Mouse (Mus musculus) neural tube, embryonic 11.5 days (tissue): Measurements from ENCODE around the gene Mark1. TPM values are rescaled to one million over a fixed set of nuclear protein-coding genes. Genes with fewer than 3 reads are reported as not detected.

Experiments used
- ATAC-seq: fragments of 200-750 bp; cut with Nextera tagmentation; 2 replicates; pipeline ENCODE4 v1.8.0; 2017; ENCODE audit warnings: moderate number of reproducible peaks, mild to moderate bottlenecking, moderate TSS enrichment, moderate library complexity; ENCODE audit not compliant: insufficient read depth, low FRiP score, low TSS enrichment
- DNase-seq: peaks from one replicate; pipeline ENCODE4 v3.0.0-alpha.2; 2015; ENCODE audit warnings: low spot score
- H3K27ac ChIP-seq: fragments of 300-500 bp; sonication (generic); 2 replicates; pipeline ENCODE4 v1.5.1; 2014; ENCODE audit warnings: low read depth, mild to moderate bottlenecking, low read length
- H3K27me3 ChIP-seq: fragments of 300-500 bp; sonication (generic); 2 replicates; pipeline ENCODE4 v1.6.1; 2014; ENCODE audit warnings: mild to moderate bottlenecking, low read length, mixed read lengths; ENCODE audit not compliant: control insufficient read depth, insufficient read depth
- H3K36me3 ChIP-seq: fragments of 300-500 bp; sonication (generic); 2 replicates; pipeline ENCODE4 v1.6.1; 2014; ENCODE audit warnings: mild to moderate bottlenecking, low read length, moderate library complexity, mixed read lengths; ENCODE audit not compliant: control insufficient read depth, insufficient read depth
- H3K4me1 ChIP-seq: fragments of 300-500 bp; sonication (generic); 2 replicates; pipeline ENCODE4 v1.6.1; 2014; ENCODE audit warnings: low read length, mixed read lengths; ENCODE audit not compliant: control insufficient read depth, insufficient read depth
- H3K4me2 ChIP-seq: fragments of 300-500 bp; sonication (generic); 2 replicates; pipeline ENCODE4 v1.6.1; 2014; ENCODE audit warnings: low read depth, mild to moderate bottlenecking, moderate library complexity
- H3K4me3 ChIP-seq: fragments of 300-500 bp; sonication (generic); 2 replicates; pipeline ENCODE4 v1.5.1; 2014; ENCODE audit warnings: low read depth, low read length
- H3K9ac ChIP-seq: fragments of 300-500 bp; sonication (generic); 2 replicates; pipeline ENCODE4 v1.6.1; 2014; ENCODE audit warnings: mild to moderate bottlenecking, low read length
- H3K9me3 ChIP-seq: fragments of 300-500 bp; sonication (generic); 2 replicates; pipeline ENCODE4 v1.6.1; 2016; ENCODE audit warnings: low read length; ENCODE audit not compliant: control insufficient read depth
- WGBS: fragments of 180-500 bp; shearing (Covaris S2); extraction: QIAGEN DNeasy Blood & Tissue Kit; methylation state at CpG from one replicate; pipeline ENCODE4 v1.1.7; 2014; 5-methylcytosine and 5-hydroxymethylcytosine counted together
- polyA plus RNA-seq: library from polyadenylated mRNA; unstranded; fragments of >200 nt; fragmentation: Nextera tagmentation; extraction: Ambion mirVana; gene quantifications from 2 replicates; pipeline ENCODE4 v1.2.1, GENCODE M21; 2014

Mark1 gene
- polyA plus RNA-seq, 1 experiment from 2014 or later: 7.1 TPM

- Histone ChIP-seq H3K36me3 (no peaks in the 10 kb centered on the region), H3K4me3 (no peak overlapping the region), H3K4me1 (no peaks in the 10 kb centered on the region), H3K4me2 (no peak overlapping the region), H3K27me3 (no peaks in the 10 kb centered on the region), H3K27ac (no peak overlapping the region), H3K9me3 (no peaks in the 10 kb centered on the region), H3K9ac (no peak overlapping the region)
- ATAC-seq: no peak
- DNase-seq: no peak
- WGBS: 90% methylated on average over 18 of the region's 18 CpGs
Measured at GRCm38 (mm10) chr1:184912336-184912735, 87.0 kb downstream of the Mark1 start.

DNA sequence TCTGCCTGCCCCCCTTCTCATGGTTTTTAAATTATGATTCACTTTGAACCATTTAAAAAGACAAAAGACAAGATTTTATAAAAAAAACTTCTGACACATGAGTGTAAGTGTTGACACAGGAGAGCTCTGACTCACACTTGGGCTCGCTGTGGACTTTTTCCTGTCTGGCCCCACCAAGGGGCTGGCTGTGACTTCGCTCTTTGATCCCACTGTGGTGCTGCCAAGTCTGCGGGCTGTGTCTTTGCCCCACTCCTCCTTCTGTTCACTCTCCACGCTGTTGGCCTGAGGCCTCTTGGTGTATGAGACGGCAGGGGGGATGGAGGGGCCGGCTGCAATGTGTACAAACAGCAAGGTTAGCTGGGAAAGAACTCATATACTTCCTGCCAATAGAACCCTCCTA lies 87.5 kb downstream of the Mark1 start:
- H3K36me3 ChIP-seq: no peaks in the 10 kb centered on the region
- 80% methylated on average over 6 of the region's 6 CpGs for WGBS

DNA sequence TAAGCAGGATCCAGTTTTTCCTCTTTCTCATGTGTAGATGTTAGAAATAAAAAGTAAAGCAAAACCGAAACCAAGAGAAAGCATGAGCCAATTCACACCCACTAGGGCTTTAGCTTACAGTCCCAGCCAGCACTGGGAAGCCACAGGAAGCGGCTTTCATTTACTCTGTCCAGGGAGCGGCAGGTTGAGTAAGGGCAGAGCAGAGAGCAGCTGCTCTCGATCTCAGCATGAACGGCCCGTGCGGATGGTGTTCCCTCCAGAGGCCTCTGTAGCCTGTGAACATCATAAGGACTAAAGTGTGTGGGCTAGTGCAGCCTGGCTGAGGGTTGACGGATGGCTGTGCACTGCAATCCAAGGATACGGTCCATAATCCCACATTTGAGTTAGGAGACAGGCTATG lies 90.8 kb downstream of the Mark1 start:
- no peaks in the 10 kb centered on the region for H3K27me3 ChIP-seq
- no peaks in the 10 kb centered on the region for H3K36me3 ChIP-seq
- no peak overlapping the region for H3K4me2 ChIP-seq
- DNase-seq (no peak), ATAC-seq (no peak)
- H3K9ac ChIP-seq: no peak overlapping the region
- no peaks in the 10 kb centered on the region for H3K9me3 ChIP-seq
- H3K4me3 ChIP-seq: no peak overlapping the region
- 75% methylated on average over 9 of the region's 9 CpGs for WGBS
- H3K27ac ChIP-seq: no peak overlapping the region
- H3K4me1 ChIP-seq: peaks cover 5% of the 10 kb centered on the region; the same call in 1 of the 2 replicates

More for the DNA sequence above, 87.5 kb downstream of the Mark1 start:
- DNase-seq (no peak), ATAC-seq (no peak)
- no peak overlapping the region for H3K4me2 ChIP-seq
- H3K9me3 ChIP-seq: no peaks in the 10 kb centered on the region
- H3K27ac ChIP-seq: no peak overlapping the region
- H3K4me1 ChIP-seq: no peaks in the 10 kb centered on the region
- no peaks in the 10 kb centered on the region for H3K27me3 ChIP-seq
- no peak overlapping the region for H3K9ac ChIP-seq
- no peak overlapping the region for H3K4me3 ChIP-seq

DNA sequence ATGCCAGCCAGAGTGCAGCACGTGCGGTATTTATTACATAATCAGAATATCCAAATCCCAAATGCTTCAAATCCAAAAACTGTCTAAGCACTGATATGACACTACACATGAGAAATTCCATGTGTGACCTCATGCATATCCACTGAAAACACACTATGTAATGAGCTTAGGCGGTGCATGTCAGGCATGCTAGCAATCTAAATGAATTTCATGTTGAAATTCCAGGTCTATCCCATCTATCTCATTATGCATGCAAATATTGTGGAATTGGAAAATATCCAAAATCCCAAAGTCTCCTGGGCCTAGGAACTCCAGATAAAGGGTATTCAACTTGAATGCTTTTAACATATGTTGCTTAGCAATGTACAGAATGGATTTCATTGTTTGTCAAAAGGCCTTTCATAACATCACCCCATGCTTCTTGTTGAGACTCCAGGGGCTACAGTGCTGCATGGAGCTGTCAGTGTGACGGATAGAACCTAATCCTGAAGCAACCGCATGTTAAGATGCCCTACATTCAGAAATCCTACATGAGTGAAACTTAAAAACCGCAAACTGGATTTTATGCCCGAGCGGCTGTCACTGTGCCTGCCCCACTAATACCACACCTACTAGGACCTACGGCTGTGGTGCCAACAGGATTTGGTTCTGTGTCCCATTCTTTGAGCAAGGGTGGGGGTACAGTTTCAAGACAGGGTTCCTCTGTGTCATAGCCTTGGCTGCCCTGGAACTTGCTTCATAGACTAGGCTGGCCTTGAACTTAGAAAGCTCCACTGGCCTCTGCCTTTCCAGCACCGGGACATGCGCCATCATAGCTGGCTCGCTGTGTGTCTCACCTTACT lies 93.2 kb downstream of the Mark1 start:
- DNase-seq (no peak), ATAC-seq (no peak)
- H3K4me3 ChIP-seq: no peak overlapping the region
- H3K9ac ChIP-seq: no peak overlapping the region
- H3K9me3 ChIP-seq: no peaks in the 10 kb centered on the region
- H3K4me2 ChIP-seq: no peak overlapping the region
- H3K4me1 ChIP-seq: peaks cover 5% of the 10 kb centered on the region; the same call in 1 of the 2 replicates
- whole genome bisulfite sequencing: 85% methylated on average over 12 of the region's 12 CpGs
- no peaks in the 10 kb centered on the region for H3K36me3 ChIP-seq
- H3K27me3 ChIP-seq: no peaks in the 10 kb centered on the region
- H3K27ac ChIP-seq: no peak overlapping the region

DNA sequence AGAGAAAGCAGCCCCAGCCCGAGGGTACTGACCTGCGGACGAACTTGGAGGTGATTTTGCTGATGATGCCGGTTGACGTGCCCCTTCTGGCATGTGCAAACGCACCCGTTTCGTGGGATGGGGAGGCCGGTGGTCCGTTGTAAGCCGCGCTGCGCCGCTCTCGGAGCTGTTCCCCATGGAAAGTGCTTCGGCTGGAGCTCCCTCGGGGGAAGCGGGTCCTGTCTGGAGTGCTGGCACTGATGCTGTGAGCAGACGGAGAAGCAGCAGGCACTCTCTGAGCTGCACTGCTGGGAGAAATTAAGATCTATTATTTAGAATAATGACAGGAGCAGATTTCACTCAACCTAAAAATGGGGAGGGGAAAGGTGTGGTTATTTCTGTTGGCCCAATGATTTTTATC lies 94.0 kb downstream of the Mark1 start:
- Histone ChIP-seq H3K36me3 (no peaks in the 10 kb centered on the region; the same call in 1 of the 2 replicates), H3K4me1 (peaks cover 5% of the 10 kb centered on the region; the same call in 1 of the 2 replicates), H3K9me3 (no peaks in the 10 kb centered on the region), H3K4me3 (no peak overlapping the region), H3K4me2 (no peak overlapping the region), H3K27ac (no peak overlapping the region), H3K9ac (no peak overlapping the region), H3K27me3 (no peaks in the 10 kb centered on the region)
- 73% methylated on average over 19 of the region's 19 CpGs for WGBS
- DNase-seq (no peak), ATAC-seq (no peak)

GRCm38 (mm10) chr1:184903697-184904096 lies 95.7 kb downstream of the Mark1 start:
- Histone ChIP-seq H3K4me3 (no peak overlapping the region), H3K36me3 (no peaks in the 10 kb centered on the region; the same call in 1 of the 2 replicates), H3K9ac (no peak overlapping the region), H3K4me1 (peaks cover 5% of the 10 kb centered on the region; the same call in 1 of the 2 replicates), H3K9me3 (no peaks in the 10 kb centered on the region), H3K4me2 (no peak overlapping the region), H3K27ac (no peak overlapping the region), H3K27me3 (no peaks in the 10 kb centered on the region)
- DNase-seq (no peak), ATAC-seq (no peak)
- WGBS: 63% methylated on average over 7 of the region's 7 CpGs

GRCm38 (mm10) chr1:184902886-184903285 lies 96.5 kb downstream of the Mark1 start:
- Histone ChIP-seq H3K9ac (no peak overlapping the region), H3K9me3 (no peaks in the 10 kb centered on the region), H3K27ac (no peak overlapping the region), H3K4me1 (peaks cover 5% of the 10 kb centered on the region; the same call in 1 of the 2 replicates), H3K27me3 (no peaks in the 10 kb centered on the region), H3K36me3 (no peaks in the 10 kb centered on the region; the same call in 1 of the 2 replicates), H3K4me3 (no peak overlapping the region), H3K4me2 (no peak overlapping the region)
- ATAC-seq (no peak), DNase-seq (no peak)
- 78% methylated on average over 7 of the region's 7 CpGs for WGBS

DNA sequence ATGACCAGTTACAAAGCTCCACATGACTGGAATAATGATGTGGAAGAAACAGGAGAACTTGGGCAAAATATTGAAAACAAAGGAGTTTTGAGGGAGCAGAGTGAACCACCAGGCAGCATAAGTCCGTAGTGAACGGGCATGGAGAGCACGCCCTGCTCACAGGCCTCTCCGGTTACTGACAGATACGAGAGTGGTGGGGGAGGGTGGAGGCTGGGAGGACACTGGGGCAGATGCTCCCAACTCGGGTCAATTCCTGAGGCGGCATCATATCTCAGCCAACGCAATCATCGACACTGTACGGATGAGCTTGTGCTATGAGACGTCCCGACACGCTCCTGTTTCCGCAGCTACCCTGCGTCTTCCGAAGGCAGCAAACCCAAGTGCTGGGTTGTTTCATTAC lies 102.0 kb downstream of the Mark1 start:
- no peak for ATAC-seq
- H3K27ac ChIP-seq: no peak overlapping the region
- H3K9me3 ChIP-seq: no peaks in the 10 kb centered on the region
- H3K9ac ChIP-seq: no peak overlapping the region
- no peak overlapping the region for H3K4me2 ChIP-seq
- no peak for DNase-seq
- H3K27me3 ChIP-seq: no peaks in the 10 kb centered on the region
- no peak overlapping the region for H3K4me3 ChIP-seq
- H3K36me3 ChIP-seq: no peaks in the 10 kb centered on the region; the same call in 1 of the 2 replicates
- 82% methylated on average over 16 of the region's 16 CpGs for WGBS
- H3K4me1 ChIP-seq: no peaks in the 10 kb centered on the region

GRCm38 (mm10) chr1:184891998-184892397 lies 107.4 kb downstream of the Mark1 start:
- Histone ChIP-seq H3K9ac (no peak overlapping the region), H3K4me3 (no peak overlapping the region), H3K4me1 (no peaks in the 10 kb centered on the region), H3K27ac (no peak overlapping the region), H3K9me3 (no peaks in the 10 kb centered on the region), H3K4me2 (no peak overlapping the region), H3K36me3 (no peaks in the 10 kb centered on the region), H3K27me3 (no peaks in the 10 kb centered on the region)
- WGBS: 84% methylated on average over 3 of the region's 3 CpGs
- no peak for DNase-seq
- ATAC-seq: no peak
